Mouse (Mus musculus): Measurements from ENCODE around the gene Erbb2.

The Erbb2 gene

GRCm38 (mm10) chr11:98458121-98458990 lies 46.1 kb downstream of the Erbb2 start:
- DNase-seq (ENCODE audit: low spot score in 2 of 2): no peak

- no peak for DNase-seq (ENCODE audit: low spot score in 2 of 2)
Observed at GRCm38 (mm10) chr11:98459071-98459741, 46.9 kb downstream of the Erbb2 start.

GRCm38 (mm10) chr11:98459860-98460259 lies 47.6 kb downstream of the Erbb2 start:
- no peak for DNase-seq (ENCODE audit: low spot score in 2 of 2)

GRCm38 (mm10) chr11:98461109-98461720 lies 48.9 kb downstream of the Erbb2 start:
- no peak for DNase-seq (ENCODE audit: low spot score in 2 of 2)

- DNase-seq (ENCODE audit: low spot score in 2 of 2): no peak
Observed at GRCm38 (mm10) chr11:98462255-98462654, 50.0 kb downstream of the Erbb2 start.

- DNase-seq (ENCODE audit: low spot score in 2 of 2): no peak
Observed at GRCm38 (mm10) chr11:98463911-98464310, 51.6 kb downstream of the Erbb2 start.

- no peak for DNase-seq (ENCODE audit: low spot score in 2 of 2)
Observed at GRCm38 (mm10) chr11:98464516-98464915, 52.2 kb downstream of the Erbb2 start.

GRCm38 (mm10) chr11:98469761-98470714 lies 57.8 kb downstream of the Erbb2 start:
- no peak for DNase-seq (ENCODE audit: low spot score in 2 of 2)

- DNase-seq (ENCODE audit: low spot score in 2 of 2): no peak
Observed at GRCm38 (mm10) chr11:98470795-98471194, 58.5 kb downstream of the Erbb2 start.

- no peak for DNase-seq (ENCODE audit: low spot score in 2 of 2)
Observed at GRCm38 (mm10) chr11:98472696-98473095, 60.4 kb downstream of the Erbb2 start.

- DNase-seq (ENCODE audit: low spot score in 2 of 2): no peak
Observed at GRCm38 (mm10) chr11:98473916-98474479, 61.7 kb downstream of the Erbb2 start.

- DNase-seq (ENCODE audit: low spot score in 2 of 2): no peak
Observed at GRCm38 (mm10) chr11:98474967-98475366, 62.7 kb downstream of the Erbb2 start.

GRCm38 (mm10) chr11:98475630-98476433 lies 63.6 kb downstream of the Erbb2 start:
- no peak for DNase-seq (ENCODE audit: low spot score in 2 of 2)

- DNase-seq (ENCODE audit: low spot score in 2 of 2): no peak
Observed at GRCm38 (mm10) chr11:98476434-98476807, 64.2 kb downstream of the Erbb2 start.

GRCm38 (mm10) chr11:98477011-98477701 lies 64.9 kb downstream of the Erbb2 start:
- no peak for DNase-seq (ENCODE audit: low spot score in 2 of 2)

GRCm38 (mm10) chr11:98479026-98479939 lies 67.0 kb downstream of the Erbb2 start:
- no peak for DNase-seq (ENCODE audit: low spot score in 2 of 2)

GRCm38 (mm10) chr11:98479940-98480497 lies 67.7 kb downstream of the Erbb2 start:
- no peak for DNase-seq (ENCODE audit: low spot score in 2 of 2)

- DNase-seq (ENCODE audit: low spot score in 2 of 2): no peak
Observed at GRCm38 (mm10) chr11:98481231-98481630, 69.0 kb downstream of the Erbb2 start.
